Mouse (Mus musculus) spleen, postnatal 36 days (tissue): ENCODE data around the gene Armc12.
"Not testable (repeated sequence)": the region's sequence is repeated elsewhere in the genome, so short reads cannot be mapped to it uniquely, and the experiment has no call there.

Experiments used
- DNase-seq, 2 experiments: peaks; one replicate each; pipeline ENCODE4 v3.0.0; 2022; ENCODE audit warnings: low spot score in 2 of 2, mixed read lengths in 1 of 2

Armc12 gene

DNA sequence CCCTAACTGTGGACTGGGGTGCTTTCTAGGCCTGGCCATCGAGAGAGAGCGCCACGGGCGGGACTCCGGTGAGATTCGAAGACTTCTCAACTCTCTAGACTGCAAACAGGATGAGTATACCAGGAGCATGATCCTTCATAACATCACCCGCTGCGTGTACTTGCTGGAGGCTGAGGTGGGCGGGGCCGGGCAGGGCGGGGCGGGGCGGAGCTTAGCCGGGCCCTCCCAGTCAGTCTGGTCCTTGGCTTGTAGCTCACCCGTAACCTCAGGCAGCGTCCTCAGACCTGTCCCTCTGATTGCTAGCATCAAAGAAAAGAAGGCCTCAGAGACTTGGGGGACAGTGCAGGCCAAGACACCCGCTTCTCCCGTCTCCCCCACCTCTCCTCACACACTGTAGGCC is 1.3 kb downstream of the Armc12 start:
- no peak for DNase-seq

DNA sequence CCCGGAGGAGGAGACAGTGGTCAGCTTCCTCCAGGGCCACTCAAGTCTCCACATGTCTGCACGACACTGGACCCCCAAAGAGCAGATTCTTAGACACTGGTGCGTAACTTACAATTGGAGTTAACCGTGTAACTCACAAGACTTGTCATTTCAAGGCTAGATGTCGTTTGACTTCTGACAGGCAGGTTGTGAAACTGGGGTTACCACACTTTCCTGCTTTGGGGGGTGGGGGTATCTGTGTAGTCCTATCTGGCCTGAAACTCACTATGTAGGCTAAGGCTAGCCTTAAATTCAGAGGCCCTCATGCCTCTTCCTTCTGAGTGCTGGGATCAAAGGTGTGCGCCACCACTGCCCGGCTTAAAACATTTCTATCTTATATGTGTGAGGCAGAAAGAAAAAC is 2.0 kb downstream of the Armc12 start:
- DNase-seq, result no peak

DNA sequence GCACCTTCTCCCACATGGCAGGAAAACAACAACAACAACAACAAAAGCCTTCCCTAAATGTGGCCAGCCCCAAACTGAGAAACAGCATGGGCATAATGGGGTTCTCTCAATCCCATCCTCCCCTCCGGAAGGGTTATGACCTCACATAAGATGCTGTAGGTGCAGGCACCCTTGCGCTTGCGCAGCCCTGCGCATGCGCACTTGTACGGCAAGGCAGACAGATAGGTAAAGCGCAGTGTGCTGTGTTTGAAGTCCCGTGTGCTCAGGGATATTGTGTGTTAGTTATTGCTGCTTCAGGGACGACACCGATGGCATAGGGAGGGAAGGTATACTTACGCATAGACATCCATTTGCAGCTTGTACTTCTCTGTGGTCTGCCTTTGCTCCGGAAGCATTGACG is 2.7 kb downstream of the Armc12 start:
- no peak for DNase-seq

DNA sequence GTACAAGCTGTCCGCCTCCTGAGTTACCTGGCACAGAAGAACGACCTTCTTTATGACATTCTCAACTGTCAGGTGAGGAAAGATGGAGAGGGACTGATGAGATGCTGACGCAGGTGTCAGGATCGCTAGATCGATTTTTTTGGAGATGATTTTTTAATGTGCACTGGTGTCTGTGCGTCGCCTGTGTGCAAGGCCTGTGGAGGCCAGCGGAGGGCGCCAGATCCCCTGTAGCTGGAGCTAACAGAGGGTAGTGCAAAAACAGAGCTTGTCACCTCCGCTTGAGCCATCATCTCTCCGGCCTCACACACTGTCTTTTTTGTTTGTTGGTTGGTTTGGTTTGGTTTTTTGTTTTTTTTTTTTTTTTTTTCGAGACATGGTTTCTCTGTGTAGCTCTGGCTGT is 7.3 kb downstream of the Armc12 start:
- no peak for DNase-seq

DNA sequence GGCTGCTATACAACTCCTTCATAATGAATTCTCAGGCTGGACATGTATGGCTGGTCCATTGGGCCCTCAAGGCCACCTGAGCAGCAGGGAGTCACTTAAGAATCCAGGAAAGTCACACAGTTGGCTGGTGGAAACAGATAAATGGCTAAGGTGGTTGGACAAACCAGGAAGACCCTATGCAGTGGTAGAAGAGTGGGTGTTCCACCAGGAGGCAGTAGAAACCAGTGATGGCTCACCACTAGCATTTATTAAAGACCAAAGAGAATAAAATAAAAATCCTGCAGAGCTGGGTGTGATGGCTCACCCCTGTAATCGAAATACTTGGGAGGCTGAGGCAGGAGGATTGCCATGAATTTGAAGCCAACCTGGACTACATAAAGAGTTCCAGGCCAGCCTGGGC is 16.3 kb downstream of the Armc12 start:
- DNase-seq, result no peak

DNA sequence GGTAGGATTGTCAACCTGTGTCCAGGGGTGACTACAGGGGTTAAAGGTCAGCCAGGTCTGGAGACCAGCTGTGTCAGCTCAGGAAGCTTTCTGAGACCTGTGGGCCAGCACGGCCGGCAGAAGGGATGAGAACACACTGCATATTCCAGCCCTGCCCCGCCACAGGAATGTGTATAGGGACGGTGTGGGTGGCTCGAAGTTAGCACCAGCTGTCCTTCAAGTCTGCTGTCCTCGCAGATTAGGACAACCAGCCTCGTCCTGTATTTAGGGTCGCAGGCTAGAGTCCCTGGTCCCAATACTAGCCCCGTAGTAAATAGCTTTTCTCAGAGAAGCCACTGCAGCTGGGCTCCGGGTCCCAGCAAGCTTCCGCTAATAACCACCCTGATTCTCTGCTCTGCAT is 17.9 kb downstream of the Armc12 start:
- no peak for DNase-seq

DNA sequence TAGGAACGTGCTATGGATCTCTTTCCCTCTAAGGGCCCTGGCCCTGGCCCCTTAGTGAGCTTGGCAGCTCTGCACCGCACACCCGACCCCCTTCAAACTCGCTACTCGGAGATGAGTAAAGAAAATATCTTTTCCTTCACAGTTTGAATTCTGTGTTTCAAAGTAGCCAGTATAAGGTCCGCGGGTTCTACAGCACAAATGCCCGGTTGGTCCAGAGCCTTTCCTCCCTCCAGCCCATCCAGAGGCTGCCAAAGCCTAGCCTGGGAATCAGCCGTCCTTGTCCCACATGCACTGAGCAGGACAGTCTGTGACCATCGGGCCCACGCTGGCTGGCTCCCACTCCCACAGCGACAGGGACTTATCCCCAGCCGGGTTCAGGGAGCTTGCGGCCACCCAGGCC is 18.5 kb downstream of the Armc12 start, which contains the start of gene Clpsl2:
Gene Clpsl2, plus strand, starts transcription at position 301 of the 400 bp plus-strand sequence.
- no peak for DNase-seq

DNA sequence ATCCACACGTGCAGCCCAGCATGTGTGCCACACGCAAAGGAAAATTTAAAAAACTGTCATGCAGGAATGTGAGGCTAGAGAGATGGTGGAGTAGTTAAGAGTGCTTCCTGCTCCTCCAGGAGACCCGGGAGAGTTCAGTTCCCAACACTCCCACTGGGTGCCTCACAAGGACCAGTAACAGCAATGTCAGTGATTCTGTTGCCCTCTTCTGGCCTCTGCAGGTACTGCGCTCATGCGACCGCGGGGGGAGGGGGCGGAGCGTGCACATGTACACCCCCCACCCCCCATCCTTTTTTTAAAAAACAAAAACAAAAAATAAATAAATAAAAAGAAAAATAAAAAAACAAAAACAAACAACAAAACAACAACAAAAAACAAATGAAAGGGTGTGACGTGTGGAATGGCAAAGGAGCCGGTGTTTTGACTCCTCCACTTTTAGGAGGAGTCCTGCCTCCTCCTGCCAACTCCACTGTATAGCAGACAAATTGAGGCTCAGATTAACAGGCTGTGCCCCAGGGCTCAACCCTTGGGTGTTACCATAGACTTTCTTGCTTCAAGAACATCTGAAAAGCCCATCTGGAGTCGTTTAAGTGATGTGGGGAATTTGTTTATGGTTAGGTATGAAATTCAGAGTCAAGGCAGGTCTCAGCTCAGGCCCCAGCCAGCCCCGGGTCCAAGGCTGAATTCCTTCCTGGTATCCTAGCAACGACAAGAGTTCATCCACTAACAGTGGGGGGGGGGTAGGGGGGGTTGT is 22.6 kb downstream of the Armc12 start:
- DNase-seq, result peak; percentile 36 to 44

DNA sequence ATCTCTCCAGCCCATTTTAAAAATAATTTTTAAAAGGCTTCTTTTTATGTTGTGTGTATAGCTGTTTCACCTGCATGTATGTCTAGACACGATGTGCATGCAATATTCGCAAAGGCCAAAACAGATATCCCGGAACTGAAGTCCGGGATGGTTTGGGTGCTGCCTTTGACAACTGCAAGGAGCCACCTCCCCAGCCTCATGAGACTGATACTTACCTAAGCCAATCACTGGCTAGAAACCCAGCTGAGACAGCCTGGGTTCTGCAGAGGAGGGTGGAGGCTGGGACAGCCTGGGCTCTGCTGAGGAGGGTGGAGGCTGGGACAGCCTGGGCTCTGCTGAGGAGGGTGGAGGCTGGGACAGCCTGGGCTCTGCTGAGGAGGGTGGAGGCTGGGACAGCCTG is 23.4 kb downstream of the Armc12 start:
- not testable (repeated sequence) for DNase-seq

DNA sequence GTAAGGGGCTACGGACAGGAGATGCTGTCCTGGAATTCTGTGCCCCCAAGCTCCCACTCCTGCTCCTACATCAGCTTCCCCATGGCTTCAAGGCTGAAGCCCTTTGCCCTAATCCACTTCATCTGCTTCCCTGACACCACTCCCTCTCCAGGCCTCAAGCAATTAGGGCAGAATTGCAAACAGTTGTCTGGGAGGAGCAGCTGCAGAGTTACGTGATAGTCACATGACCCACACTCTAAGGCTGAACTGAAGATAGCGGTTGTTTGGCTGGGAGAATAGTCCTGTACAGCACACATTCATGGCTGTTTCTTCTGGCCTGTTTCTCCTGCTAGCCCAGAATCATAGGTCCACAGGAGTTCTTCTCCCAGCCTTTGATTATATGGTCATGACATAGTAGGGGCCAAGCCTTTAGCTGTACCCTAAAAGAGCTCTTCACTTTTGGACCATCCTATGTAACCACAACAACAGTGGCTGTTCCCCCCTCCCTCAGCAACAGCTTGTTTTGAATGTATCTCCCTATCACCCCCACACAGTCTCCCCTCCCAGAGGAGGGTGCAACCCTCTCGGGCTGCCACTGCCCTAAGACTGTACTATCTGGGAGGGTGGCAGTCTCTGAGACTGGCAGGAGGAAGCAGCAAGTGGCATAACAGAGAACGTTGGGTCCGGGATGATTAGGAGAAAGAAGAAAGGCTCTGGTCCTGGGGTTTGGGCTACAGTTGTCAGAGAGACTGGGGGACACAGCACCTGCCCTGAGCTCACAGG is 26.2 kb downstream of the Armc12 start:
- DNase-seq, result no peak

DNA sequence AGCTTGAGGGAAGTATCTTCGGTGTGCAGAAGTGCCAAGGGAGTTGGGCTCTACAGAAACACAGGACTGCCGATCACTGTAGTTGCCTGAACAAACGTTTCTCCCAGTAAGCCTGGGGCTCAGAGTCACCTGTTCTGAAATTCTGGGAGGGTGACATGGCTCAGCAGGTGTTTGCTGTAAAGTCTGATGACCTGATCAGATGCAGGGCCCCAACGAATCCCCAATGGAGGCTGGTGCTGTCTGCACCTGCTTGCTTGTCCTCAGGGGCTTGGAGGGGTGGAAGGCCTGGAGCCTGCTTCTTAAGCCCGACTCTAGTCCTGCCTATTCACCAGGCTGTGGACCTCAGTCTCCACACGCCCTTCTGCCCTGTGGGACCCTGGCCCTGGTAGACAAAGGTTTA is 27.2 kb downstream of the Armc12 start:
- no peak for DNase-seq

DNA sequence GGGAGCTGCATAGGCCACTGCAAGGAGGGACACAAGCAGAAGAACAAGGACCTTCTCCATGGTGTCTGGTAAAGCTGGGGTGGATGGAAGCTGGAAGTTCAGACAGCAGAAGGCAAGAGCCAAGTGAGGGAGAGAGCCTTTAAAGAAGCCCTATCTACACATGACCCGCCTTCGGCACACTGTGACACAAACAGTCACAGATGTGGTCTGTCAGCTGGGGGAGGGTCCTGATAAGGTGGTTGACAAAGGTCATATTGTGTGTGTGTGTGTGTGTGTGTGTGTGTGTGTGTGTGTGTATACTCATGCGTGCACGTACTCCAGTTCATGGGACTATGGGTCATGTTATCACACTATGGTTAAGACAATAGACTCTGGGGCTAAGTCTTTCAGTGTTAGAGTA is 30.0 kb downstream of the Armc12 start, which contains the start of gene Clps:
Gene Clps, minus strand, starts transcription at position 169 of the 400 bp plus-strand sequence.
- DNase-seq, result no peak

DNA sequence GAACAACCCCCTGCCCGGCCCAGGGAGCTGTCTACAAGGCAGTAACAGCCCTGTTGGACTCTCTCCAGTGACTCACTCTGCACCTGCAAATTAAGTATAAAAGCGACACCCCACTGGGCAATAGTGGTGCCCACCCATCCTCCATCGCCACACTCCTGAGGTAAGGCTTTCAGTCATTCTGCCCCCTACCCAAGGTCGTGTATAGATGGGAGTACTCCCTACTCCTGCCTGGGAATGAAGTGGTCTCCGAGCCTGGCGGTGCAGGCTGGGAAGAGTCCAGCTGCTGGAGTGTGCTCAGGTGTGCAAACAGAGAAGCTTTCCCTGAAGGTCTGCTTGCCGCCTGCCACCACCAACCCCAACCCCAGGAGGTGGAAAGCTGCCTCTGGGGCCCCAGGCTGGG is 31.0 kb downstream of the Armc12 start:
- DNase-seq, result no peak

DNA sequence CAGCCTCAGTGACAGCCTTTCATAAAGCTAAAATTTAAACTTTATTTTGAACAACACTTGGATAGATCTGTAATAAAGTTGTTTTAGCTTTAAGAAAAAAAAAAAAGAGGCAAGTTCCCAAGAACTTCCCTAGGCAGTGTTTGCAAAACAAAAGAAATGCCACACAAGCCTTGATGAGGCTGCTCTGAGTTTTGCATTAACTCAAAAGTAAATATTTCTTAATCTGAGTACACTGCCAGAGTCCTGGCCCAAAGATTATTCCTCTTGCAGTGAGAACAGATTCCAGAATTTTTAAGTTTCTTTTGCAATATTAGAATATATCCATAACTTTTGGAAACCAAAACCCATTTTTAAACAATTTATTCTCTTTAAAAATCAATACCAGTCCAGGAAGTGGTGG is 34.6 kb downstream of the Armc12 start:
- no peak for DNase-seq

DNA sequence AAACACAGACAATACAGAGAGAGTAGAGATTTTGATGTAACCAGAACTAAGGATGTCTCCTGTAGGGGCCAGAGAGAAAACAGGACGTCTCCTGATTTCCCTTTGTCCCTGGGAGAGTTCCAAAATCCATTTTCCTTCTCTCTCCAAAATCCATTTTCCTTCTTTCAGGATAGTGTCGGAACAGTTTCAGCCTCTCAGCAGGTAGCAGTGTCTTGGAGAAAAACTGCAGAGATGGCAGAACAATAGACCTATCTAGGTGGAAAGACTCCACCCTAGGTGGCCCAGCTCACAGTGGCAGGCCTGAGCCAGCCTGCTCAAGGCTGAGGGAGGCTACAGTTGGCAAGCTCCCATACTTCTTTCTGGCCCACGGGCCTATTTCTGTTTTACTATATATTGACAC is 36.9 kb downstream of the Armc12 start:
- DNase-seq, result no peak

DNA sequence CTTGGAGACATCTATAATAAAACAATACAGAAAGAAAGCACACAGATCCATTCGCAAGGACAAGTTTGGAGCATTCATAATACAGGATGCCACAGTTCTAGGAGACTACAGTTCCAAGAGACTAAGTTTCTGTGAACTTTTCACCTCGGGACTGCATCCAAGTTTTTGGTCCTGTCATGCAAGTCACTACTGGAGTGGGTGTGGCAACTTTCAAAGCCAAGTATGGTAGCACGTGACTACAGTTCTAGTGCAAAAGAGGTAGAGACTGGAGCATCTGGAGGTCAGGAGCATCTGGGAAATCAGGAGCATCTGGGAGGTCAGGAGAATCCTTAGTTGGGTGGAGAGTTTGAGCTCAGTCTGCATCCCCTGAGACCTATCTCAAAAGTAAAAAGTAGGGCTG is 41.3 kb downstream of the Armc12 start:
- DNase-seq, result no peak

DNA sequence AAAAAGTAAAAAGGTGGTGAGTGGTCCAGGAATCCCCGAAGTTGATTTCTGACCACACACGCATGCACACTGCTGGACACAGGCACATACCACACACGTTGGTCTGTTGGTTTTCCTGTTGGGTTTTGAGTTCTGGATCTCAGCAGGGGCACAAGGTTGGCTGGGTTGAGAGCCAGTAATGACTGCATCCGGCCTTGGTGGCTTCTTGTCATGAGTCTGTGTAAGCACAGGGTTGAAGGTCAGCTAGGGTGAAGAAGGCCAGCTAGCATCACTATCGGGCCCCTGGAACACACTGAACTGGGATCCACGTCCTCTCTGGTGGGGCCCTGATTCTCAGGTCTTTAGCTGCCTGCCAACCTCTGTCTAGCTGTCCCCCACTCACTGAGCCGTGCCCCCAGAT is 41.9 kb downstream of the Armc12 start:
- DNase-seq, result no peak

DNA sequence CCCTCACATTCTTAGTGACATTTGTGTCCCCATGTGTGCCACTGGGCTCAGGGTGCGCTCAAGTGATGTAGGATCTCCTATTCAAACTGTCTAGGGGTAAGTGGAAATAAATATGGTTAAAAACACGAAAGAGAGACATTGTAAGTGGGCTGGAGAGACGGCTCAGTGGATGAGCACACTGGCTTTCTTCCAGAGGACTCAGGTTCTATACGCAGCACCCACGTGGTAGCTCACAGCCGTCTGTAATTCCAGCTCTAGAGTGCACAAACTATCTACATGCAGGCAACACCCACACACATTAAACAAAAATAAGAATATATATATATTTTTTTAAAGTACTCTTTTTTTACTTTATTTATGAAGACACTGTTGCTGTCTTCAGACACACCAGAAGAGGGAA is 42.3 kb downstream of the Armc12 start:
- no peak for DNase-seq

DNA sequence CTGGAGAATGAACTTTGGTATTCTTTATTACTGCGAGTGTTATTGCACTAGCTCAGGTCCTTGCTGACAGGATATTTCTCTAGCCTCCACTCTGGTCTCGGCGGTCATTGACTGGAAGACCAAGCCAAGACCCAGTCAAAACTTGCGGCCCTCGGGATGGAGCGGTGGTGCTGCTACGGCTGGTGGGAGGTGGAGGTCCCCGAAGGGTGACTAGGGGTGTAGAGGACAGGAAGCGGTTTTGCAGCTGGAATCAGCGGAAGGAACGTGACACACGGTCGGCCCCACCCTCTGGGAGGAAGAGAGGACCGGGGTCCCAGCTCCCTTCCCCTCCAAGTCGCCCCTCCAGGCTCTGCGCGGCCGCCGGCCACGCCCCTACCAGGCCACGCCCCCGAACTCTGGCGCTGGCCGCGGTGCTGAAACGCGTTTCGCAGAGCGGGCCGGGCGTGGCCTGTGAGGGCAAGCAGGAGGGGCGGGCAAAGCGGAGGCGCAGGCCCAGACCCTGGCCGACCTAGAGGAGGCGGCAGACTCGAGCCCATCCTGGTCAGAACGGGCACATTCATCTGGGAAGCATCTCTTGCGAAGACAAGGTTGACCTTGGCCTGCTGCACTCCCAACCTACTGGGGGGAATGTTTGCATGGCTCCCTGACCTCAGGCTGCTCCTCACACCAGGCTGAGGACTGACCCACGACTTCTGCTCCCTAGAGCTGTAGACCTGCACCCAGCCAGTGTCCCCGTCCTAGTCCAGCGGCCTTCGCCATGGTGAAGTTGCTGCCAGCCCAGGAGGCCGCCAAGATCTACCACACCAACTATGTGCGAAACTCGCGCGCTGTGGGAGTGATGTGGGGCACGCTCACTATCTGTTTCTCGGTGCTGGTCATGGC is 44.9 kb downstream of the Armc12 start, which contains the start of gene Lhfpl5:
Gene Lhfpl5, plus strand, starts transcription at position 398 of the 882 bp plus-strand sequence.
- DNase-seq, result no peak

DNA sequence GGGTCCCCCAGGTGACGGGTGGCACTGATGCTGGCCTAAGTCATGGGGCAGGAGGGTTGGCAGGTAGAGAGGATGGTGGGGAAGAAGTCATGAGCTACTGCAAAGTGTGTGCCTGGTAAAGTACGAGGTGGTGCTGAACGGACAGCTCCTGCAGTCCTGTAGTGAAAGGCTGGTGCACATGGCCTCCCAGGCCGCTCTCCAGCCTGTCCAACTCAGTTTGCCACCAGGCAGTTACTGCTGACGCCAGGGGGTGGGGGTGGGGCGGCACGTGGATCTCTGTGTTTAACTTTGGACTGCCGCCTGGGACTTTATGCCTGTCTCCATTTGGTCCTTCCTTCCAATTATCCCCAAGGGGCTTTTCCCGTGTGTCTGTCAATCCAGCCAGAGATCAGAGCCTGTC is 49.8 kb downstream of the Armc12 start:
- DNase-seq, result peak in 1 of 2 experiments; percentile 10

DNA sequence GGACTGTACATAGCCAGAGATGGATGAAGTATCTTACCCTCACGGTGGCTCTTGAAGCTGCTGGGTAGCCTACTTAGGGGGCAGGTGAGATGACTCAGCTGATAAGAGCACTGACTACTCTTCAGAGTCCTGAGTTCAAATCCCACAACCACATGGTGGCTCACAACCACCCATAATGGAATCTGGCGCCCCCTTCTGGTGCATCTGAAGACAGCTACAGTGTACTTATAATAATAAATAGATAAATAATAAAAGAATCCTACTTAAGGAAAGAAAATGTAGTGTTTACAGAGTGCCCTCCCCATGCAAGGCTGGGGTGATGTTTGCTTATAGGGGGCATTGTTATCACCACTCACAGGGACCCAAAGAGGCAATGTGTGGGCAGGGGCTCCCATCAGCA is 50.5 kb downstream of the Armc12 start:
- DNase-seq, result no peak

DNA sequence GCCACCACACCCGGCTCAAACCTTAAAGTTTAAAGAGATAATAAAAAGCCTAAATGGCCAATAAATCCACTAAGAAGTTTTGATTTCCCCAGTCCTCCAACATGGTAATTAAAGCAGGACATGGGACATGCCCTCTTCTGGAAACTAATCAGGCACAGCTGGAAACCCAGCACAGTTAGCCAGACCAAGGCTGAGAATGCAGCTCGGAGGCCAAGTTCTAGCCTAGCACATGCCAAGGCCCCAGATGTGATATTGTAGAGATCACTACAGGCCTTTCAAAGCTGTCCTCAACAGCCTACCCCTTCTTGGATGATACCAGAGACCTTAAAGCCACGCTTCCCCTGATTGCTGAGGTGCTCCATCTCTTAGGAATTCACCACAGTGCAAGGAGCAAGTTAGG is 55.9 kb downstream of the Armc12 start:
- no peak for DNase-seq
